Mouse (Mus musculus) cortical plate, adult 2 months (tissue): Measurements from ENCODE around the gene Pabpc6. TPM values are rescaled to one million over a fixed set of nuclear protein-coding genes. Genes with fewer than 3 reads are reported as not detected.

Experiments
- H3K27ac ChIP-seq: fragments of 200-500 bp; 2 replicates; pipeline ENCODE4 v1.5.1; 2012; ENCODE audit warnings: low read length, control low read depth, inconsistent platforms; ENCODE audit not compliant: insufficient read depth
- H3K4me1 ChIP-seq: fragments of 200-500 bp; 2 replicates; pipeline ENCODE4 v1.6.1; 2011; ENCODE audit warnings: low read length; ENCODE audit not compliant: control insufficient read depth, insufficient read depth
- H3K4me3 ChIP-seq: fragments of 200-500 bp; 2 replicates; pipeline ENCODE4 v1.5.1; 2011; ENCODE audit warnings: mild to moderate bottlenecking, low read length, control low read depth; ENCODE audit not compliant: insufficient read depth
- CTCF ChIP-seq: fragments of 200-500 bp; IDR thresholded peaks from 2 replicates; pipeline ENCODE4 v1.5.1; 2011; ENCODE audit warnings: mild to moderate bottlenecking, control low read depth, low read length; ENCODE audit not compliant: insufficient read depth; ENCODE audit errors: extremely low read depth
- POLR2A ChIP-seq: fragments of 200-500 bp; IDR thresholded peaks from 2 replicates; pipeline ENCODE4 v1.6.1; 2011; ENCODE audit warnings: mild to moderate bottlenecking, low read length, control low read depth; ENCODE audit not compliant: insufficient read depth; ENCODE audit errors: extremely low read depth
- polyA plus RNA-seq: library from polyadenylated mRNA; depleted of rRNA; stranded (reverse); fragments of >200 nt; gene quantifications from 2 replicates; pipeline ENCODE4 v1.2.3, GENCODE M21; 2012; rRNA removed

Gene Pabpc6
- polyA plus RNA-seq = 0.02 TPM in 1 of 2 replicates, not detected in the other

GRCm38 (mm10) chr17:9669283-9669905 lies at the start of gene Pabpc6:
Gene Pabpc6 (minus strand): TSS chr17:9669717.
- Histone ChIP-seq H3K4me1 (no peaks in the 10 kb centered on the region), H3K27ac (no peak within 1 kb of the TSS), H3K4me3 (no peak within 1 kb of the TSS)
- no peak for TF ChIP-seq POLR2A
- no peak for TF ChIP-seq CTCF

GRCm38 (mm10) chr17:9710910-9711309 lies 41.4 kb upstream of the Pabpc6 start:
- H3K27ac ChIP-seq = no peak overlapping the region
- H3K4me1 ChIP-seq = no peaks in the 10 kb centered on the region
- no peak overlapping the region for H3K4me3 ChIP-seq
- TF ChIP-seq POLR2A = no peak
- no peak for TF ChIP-seq CTCF

GRCm38 (mm10) chr17:9708888-9709287 lies 39.4 kb upstream of the Pabpc6 start:
- no peak for TF ChIP-seq CTCF
- TF ChIP-seq POLR2A = no peak
- Histone ChIP-seq H3K4me1 (no peaks in the 10 kb centered on the region), H3K27ac (no peak overlapping the region), H3K4me3 (no peak overlapping the region)

GRCm38 (mm10) chr17:9707356-9707755 lies 37.8 kb upstream of the Pabpc6 start:
- Histone ChIP-seq H3K27ac (no peak overlapping the region), H3K4me3 (no peak overlapping the region), H3K4me1 (no peaks in the 10 kb centered on the region)
- TF ChIP-seq POLR2A (no peak), CTCF (no peak)

- TF ChIP-seq CTCF (no peak), POLR2A (no peak)
These were observed 28.2 kb upstream of the Pabpc6 start for GRCm38 (mm10) chr17:9697763-9698162.

GRCm38 (mm10) chr17:9691251-9691650 lies 21.7 kb upstream of the Pabpc6 start:
- H3K27ac ChIP-seq = no peak overlapping the region
- TF ChIP-seq POLR2A (no peak), CTCF (no peak)
- no peaks in the 10 kb centered on the region for H3K4me1 ChIP-seq
- no peak overlapping the region for H3K4me3 ChIP-seq

More at GRCm38 (mm10) chr17:9697763-9698162, 28.2 kb upstream of the Pabpc6 start:
- Histone ChIP-seq H3K4me3 (no peak overlapping the region), H3K27ac (no peak overlapping the region), H3K4me1 (no peaks in the 10 kb centered on the region)

GRCm38 (mm10) chr17:9683539-9684155 lies 14.1 kb upstream of the Pabpc6 start:
- no peak overlapping the region for H3K27ac ChIP-seq
- H3K4me3 ChIP-seq = no peak overlapping the region
- no peak for TF ChIP-seq POLR2A
- TF ChIP-seq CTCF = no peak
- H3K4me1 ChIP-seq = peaks cover 1% of the 10 kb centered on the region

GRCm38 (mm10) chr17:9680741-9681140 lies 11.2 kb upstream of the Pabpc6 start:
- Histone ChIP-seq H3K4me3 (no peak overlapping the region), H3K4me1 (peaks cover 1% of the 10 kb centered on the region), H3K27ac (no peak overlapping the region)
- TF ChIP-seq CTCF (no peak), POLR2A (no peak)

GRCm38 (mm10) chr17:9675175-9675789 lies 5.8 kb upstream of the Pabpc6 start:
- H3K4me3 ChIP-seq = no peak overlapping the region
- H3K27ac ChIP-seq = no peak overlapping the region
- TF ChIP-seq POLR2A (no peak), CTCF (no peak)
- peaks cover 1% of the 10 kb centered on the region; the same call in 1 of the 2 replicates for H3K4me1 ChIP-seq

- no peak overlapping the region for H3K4me3 ChIP-seq
- TF ChIP-seq POLR2A (no peak), CTCF (no peak)
- H3K4me1 ChIP-seq = no peaks in the 10 kb centered on the region
- no peak overlapping the region for H3K27ac ChIP-seq
These were observed 1.6 kb downstream of the Pabpc6 start for GRCm38 (mm10) chr17:9667955-9668354.
